Mouse (Mus musculus): ENCODE data around the gene Castor1. TPM values are rescaled to one million over a fixed set of nuclear protein-coding genes. Genes with fewer than 3 reads are reported as not detected.

Castor1 gene
- total and polyA plus RNA-seq, 3 experiments, result 4.7 to 23.7 (median 13.0) TPM

GRCm38 (mm10) chr11:4267202-4267578 lies 49.2 kb downstream of the Castor1 start:
- in situ Hi-C loops (cut with MboI; ENCODE audit: low pct_ligation_motif_present, low pct_unique_long_range_greater_than_20kb, low sequenced_read_pairs), result loop anchor here (5.0 to 25.0 kb wide), 2 partner anchors 50 to 570 kb away; partner anchors contain the start of gene Nf2
- H3K27me3 ChIP-seq (replicated peaks), result peaks cover 52% of the 10 kb centered on the region
- peak overlapping the region; percentile 64 for H3K9ac ChIP-seq (ENCODE audit: insufficient read depth, low read depth)
- dilution Hi-C loops (cut with MboI; ENCODE audit: extremely low pct_ligation_motif_present, extremely low pct_unique_long_range_greater_than_20kb, low sequenced_read_pairs), result no loop called here
- H3K27ac ChIP-seq (ENCODE audit: insufficient read depth, low read depth), result no peak overlapping the region
- peak overlapping the region; percentile 93 for H3K4me2 ChIP-seq (ENCODE audit: insufficient read depth, low read depth, poor library complexity, severe bottlenecking)
- H3K79me2 ChIP-seq (replicated peaks; ENCODE audit: control insufficient read depth, extremely low read depth, insufficient read depth, poor library complexity, severe bottlenecking), result no peaks in the 10 kb centered on the region
- no peaks in the 10 kb centered on the region for H3K36me3 ChIP-seq (replicated peaks in 1 of 2; ENCODE audit: control insufficient read depth in 1 of 2, insufficient read depth in 1 of 2, low read length in 1 of 2)
- H3K4me3 ChIP-seq (replicated peaks in 1 of 3; ENCODE audit: low read depth in 2 of 3, low read length in 2 of 3, poor library complexity in 1 of 3), result peak overlapping the region in 2 of 3 experiments; percentile 34 to 65
- peaks cover 20 to 57% of the 10 kb centered on the region in 2 experiments for H3K4me1 ChIP-seq (ENCODE audit: control insufficient read depth in 1 of 2, insufficient read depth in 2 of 2)
- no peaks in the 10 kb centered on the region for H3K9me3 ChIP-seq (replicated peaks; ENCODE audit: low read length)
- TF ChIP-seq HCFC1 (IDR thresholded peaks at IDR 0.05; ENCODE audit: low read depth, low read length), result no peak
- TF ChIP-seq BHLHE40 (IDR thresholded peaks at IDR 0.05; ENCODE audit: low read depth, low read length), result peak; percentile 48
- TF ChIP-seq CHD2 (IDR thresholded peaks at IDR 0.05; ENCODE audit: low read length), result peak; percentile 18; the same call in 1 of the 2 replicates
- 0 out of 2 replicates have a peak, but pooled peaks have one; percentile 21 for TF ChIP-seq IRF4 (IDR thresholded peaks at IDR 0.05; ENCODE audit: low read depth, low read length)
- no peak for DNase-seq (ENCODE audit: extremely low read depth)

- peaks cover 53% of the 10 kb centered on the region for H3K27me3 ChIP-seq (replicated peaks)
- TF ChIP-seq BHLHE40 (IDR thresholded peaks at IDR 0.05; ENCODE audit: low read depth, low read length) (peak; percentile 70), IRF4 (IDR thresholded peaks at IDR 0.05; ENCODE audit: low read depth, low read length) (peak; percentile 28; the same call in 1 of the 2 replicates), ETS1 (conservative IDR thresholded peaks at IDR 0.05; ENCODE audit: low read depth, low read length) (peak; percentile 70), CTCF (conservative IDR thresholded peaks at IDR 0.05 in 1 of 2, IDR thresholded peaks at IDR 0.05 in 1 of 2; ENCODE audit: low read depth in 2 of 2, low read length in 2 of 2) (no peak), TCF12 (IDR thresholded peaks at IDR 0.05; ENCODE audit: low read depth, low read length) (peak; percentile 65; the same call in 1 of the 2 replicates), EP300 (IDR thresholded peaks at IDR 0.05; ENCODE audit: low read length) (peak; percentile 37; the same call in 1 of the 2 replicates), MAZ (IDR thresholded peaks at IDR 0.05; ENCODE audit: low read depth, low read length) (no peak)
- peak; percentile 49 for DNase-seq (ENCODE audit: extremely low read depth)
- H3K4me1 ChIP-seq (ENCODE audit: control insufficient read depth in 1 of 2, insufficient read depth in 2 of 2), result peaks cover 12 to 45% of the 10 kb centered on the region in 2 experiments
- dilution Hi-C loops (cut with MboI; ENCODE audit: extremely low pct_ligation_motif_present, extremely low pct_unique_long_range_greater_than_20kb, low sequenced_read_pairs), result no loop called here
- no peak overlapping the region for H3K9ac ChIP-seq (ENCODE audit: insufficient read depth, low read depth)
- no peak overlapping the region for H3K4me3 ChIP-seq (replicated peaks in 1 of 3; ENCODE audit: low read depth in 2 of 3, low read length in 2 of 3, poor library complexity in 1 of 3)
- H3K36me3 ChIP-seq (replicated peaks in 1 of 2; ENCODE audit: control insufficient read depth in 1 of 2, insufficient read depth in 1 of 2, low read length in 1 of 2), result no peaks in the 10 kb centered on the region
- in situ Hi-C loops (cut with MboI; ENCODE audit: low pct_ligation_motif_present, low pct_unique_long_range_greater_than_20kb, low sequenced_read_pairs), result loop anchor here (5.0 to 25.0 kb wide), 2 partner anchors 49 to 569 kb away; partner anchors contain the start of gene Nf2
- no peaks in the 10 kb centered on the region for H3K9me3 ChIP-seq (replicated peaks; ENCODE audit: low read length)
- H3K79me2 ChIP-seq (replicated peaks; ENCODE audit: control insufficient read depth, extremely low read depth, insufficient read depth, poor library complexity, severe bottlenecking), result no peaks in the 10 kb centered on the region
- H3K4me2 ChIP-seq (ENCODE audit: insufficient read depth, low read depth, poor library complexity, severe bottlenecking), result no peak overlapping the region
- H3K27ac ChIP-seq (ENCODE audit: insufficient read depth, low read depth), result no peak overlapping the region
Observed at GRCm38 (mm10) chr11:4268500-4268899, 50.5 kb downstream of the Castor1 start.

GRCm38 (mm10) chr11:4270744-4271459 lies 52.9 kb downstream of the Castor1 start:
- Histone ChIP-seq H3K9me3 (replicated peaks; ENCODE audit: low read length) (no peaks in the 10 kb centered on the region), H3K4me2 (ENCODE audit: insufficient read depth, low read depth, poor library complexity, severe bottlenecking) (no peak overlapping the region), H3K36me3 (replicated peaks in 1 of 2; ENCODE audit: control insufficient read depth in 1 of 2, insufficient read depth in 1 of 2, low read length in 1 of 2) (no peaks in the 10 kb centered on the region), H3K27me3 (replicated peaks) (peaks cover 32% of the 10 kb centered on the region), H3K4me1 (ENCODE audit: control insufficient read depth in 1 of 2, insufficient read depth in 2 of 2) (peaks cover 12 to 34% of the 10 kb centered on the region in 2 experiments), H3K9ac (ENCODE audit: insufficient read depth, low read depth) (no peak overlapping the region), H3K79me2 (replicated peaks; ENCODE audit: control insufficient read depth, extremely low read depth, insufficient read depth, poor library complexity, severe bottlenecking) (no peaks in the 10 kb centered on the region), H3K4me3 (replicated peaks in 1 of 3; ENCODE audit: low read depth in 2 of 3, low read length in 2 of 3, poor library complexity in 1 of 3) (no peak overlapping the region), H3K27ac (ENCODE audit: insufficient read depth, low read depth) (no peak overlapping the region)
- TF ChIP-seq USF2 (conservative IDR thresholded peaks at IDR 0.05; ENCODE audit: low read depth, low read length) (no peak), CHD2 (IDR thresholded peaks at IDR 0.05; ENCODE audit: low read length) (0 out of 2 replicates have a peak, but pooled peaks have one; percentile 24), CTCF (conservative IDR thresholded peaks at IDR 0.05 in 1 of 2, IDR thresholded peaks at IDR 0.05 in 1 of 2; ENCODE audit: low read depth in 2 of 2, low read length in 2 of 2) (peak in 1 of 2 experiments; percentile 61; a peak in 2 of 4 replicates)
- in situ Hi-C loops (cut with MboI; ENCODE audit: low pct_ligation_motif_present, low pct_unique_long_range_greater_than_20kb, low sequenced_read_pairs), result loop anchor here (25.0 kb wide), 1 partner anchor 566 kb away; the partner anchor contains the start of gene Nf2
- no peak for DNase-seq (ENCODE audit: extremely low read depth)
- dilution Hi-C loops (cut with MboI; ENCODE audit: extremely low pct_ligation_motif_present, extremely low pct_unique_long_range_greater_than_20kb, low sequenced_read_pairs), result no loop called here
